Mouse (Mus musculus) forebrain, embryonic 12.5 days (tissue): ENCODE data around the gene Rbm47. TPM values are rescaled to one million over a fixed set of nuclear protein-coding genes. Genes with fewer than 3 reads are reported as not detected.

ENCODE experiments used
- ATAC-seq: fragments of 200-750 bp; cut with Nextera tagmentation; 2 replicates; pipeline ENCODE4 v1.8.0; 2017; ENCODE audit warnings: moderate TSS enrichment; ENCODE audit not compliant: low FRiP score
- H3K27ac ChIP-seq: fragments of 300-500 bp; sonication (generic); 2 replicates; pipeline ENCODE4 v1.5.1; 2016; ENCODE audit warnings: mild to moderate bottlenecking
- H3K27me3 ChIP-seq: fragments of 300-500 bp; sonication (generic); 2 replicates; pipeline ENCODE4 v1.6.1; 2016; ENCODE audit warnings: mild to moderate bottlenecking
- H3K36me3 ChIP-seq: fragments of 300-500 bp; sonication (generic); replicated peaks from 2 replicates; pipeline ENCODE4 v1.6.1; 2016; ENCODE audit warnings: mild to moderate bottlenecking
- H3K4me1 ChIP-seq: fragments of 300-500 bp; sonication (generic); 2 replicates; pipeline ENCODE4 v1.6.1; 2016
- H3K4me2 ChIP-seq: fragments of 300-500 bp; sonication (generic); 2 replicates; pipeline ENCODE4 v1.6.1; 2016; ENCODE audit warnings: mild to moderate bottlenecking, moderate library complexity
- H3K4me3 ChIP-seq: fragments of 300-500 bp; sonication (generic); replicated peaks from 2 replicates; pipeline ENCODE4 v1.5.1; 2016; ENCODE audit warnings: mild to moderate bottlenecking
- H3K9ac ChIP-seq: fragments of 300-500 bp; sonication (generic); 2 replicates; pipeline ENCODE4 v1.6.1; 2016; ENCODE audit warnings: mild to moderate bottlenecking
- H3K9me3 ChIP-seq: fragments of 300-500 bp; sonication (generic); 2 replicates; pipeline ENCODE4 v1.6.1; 2016
- WGBS: fragments of 180-500 bp; shearing (Covaris S2); methylation state at CpG from one replicate; pipeline ENCODE4 v1.1.7; 2016; 5-methylcytosine and 5-hydroxymethylcytosine counted together
- polyA plus RNA-seq: library from polyadenylated mRNA; unstranded; fragments of >200 nt; fragmentation: Nextera tagmentation; extraction: Ambion mirVana; gene quantifications from 2 replicates; pipeline ENCODE4 v1.2.1, GENCODE M21; 2016

Gene Rbm47
- polyA plus RNA-seq, 1 experiment from 2014 or later: 6.4 TPM

- H3K4me3 ChIP-seq: no peak overlapping the region
- no peaks in the 10 kb centered on the region for H3K36me3 ChIP-seq
- no peak overlapping the region for H3K9ac ChIP-seq
- peaks cover 24% of the 10 kb centered on the region for H3K4me1 ChIP-seq
- ATAC-seq: no peak
- WGBS: 32% methylated on average over 5 of the region's 5 CpGs
- peaks cover 56% of the 10 kb centered on the region for H3K27me3 ChIP-seq
- no peak overlapping the region for H3K4me2 ChIP-seq
- H3K9me3 ChIP-seq: no peaks in the 10 kb centered on the region
- no peak overlapping the region for H3K27ac ChIP-seq
These were observed 19.4 kb downstream of the Rbm47 start for GRCm38 (mm10) chr5:66153486-66153885.

- Histone ChIP-seq H3K4me3 (peak overlapping the region; percentile 44), H3K4me2 (peak overlapping the region; percentile 79), H3K9ac (peak overlapping the region; percentile 40; the same call in 1 of the 2 replicates), H3K27ac (peak overlapping the region; percentile 63; the same call in 1 of the 2 replicates), H3K4me1 (peaks cover 23% of the 10 kb centered on the region), H3K9me3 (no peaks in the 10 kb centered on the region), H3K27me3 (peaks cover 66% of the 10 kb centered on the region), H3K36me3 (no peaks in the 10 kb centered on the region)
- ATAC-seq: peak; percentile 61; the same call in 1 of the 2 replicates
- 6% methylated on average over 37 of the region's 37 CpGs for WGBS
These were observed 21.4 kb downstream of the Rbm47 start for GRCm38 (mm10) chr5:66151301-66152188.

- ATAC-seq: peak; percentile 49; the same call in 1 of the 2 replicates
- Histone ChIP-seq H3K9ac (peak overlapping the region; percentile 49), H3K4me2 (peak overlapping the region; percentile 79), H3K36me3 (no peaks in the 10 kb centered on the region), H3K27me3 (peaks cover 66% of the 10 kb centered on the region), H3K27ac (peak overlapping the region; percentile 63; the same call in 1 of the 2 replicates), H3K9me3 (no peaks in the 10 kb centered on the region), H3K4me3 (peak overlapping the region; percentile 44), H3K4me1 (peaks cover 20% of the 10 kb centered on the region)
- WGBS: under 1% methylated on average over 43 of the region's 43 CpGs
These were observed 22.1 kb downstream of the Rbm47 start for GRCm38 (mm10) chr5:66150706-66151300.

GRCm38 (mm10) chr5:66150106-66150705, 22.7 kb downstream of the Rbm47 start:
- peaks cover 66% of the 10 kb centered on the region for H3K27me3 ChIP-seq

GRCm38 (mm10) chr5:66149571-66149970, 23.3 kb downstream of the Rbm47 start:
- H3K4me3 ChIP-seq: peak overlapping the region; percentile 44; the same call in 1 of the 2 replicates
- H3K9me3 ChIP-seq: no peaks in the 10 kb centered on the region
- no peak overlapping the region for H3K9ac ChIP-seq
- peaks cover 20% of the 10 kb centered on the region for H3K4me1 ChIP-seq
- no peak for ATAC-seq
- 30% methylated on average over 3 of the region's 3 CpGs for WGBS
- peak overlapping the region; percentile 79; the same call in 1 of the 2 replicates for H3K4me2 ChIP-seq
- peaks cover 63% of the 10 kb centered on the region for H3K27me3 ChIP-seq
- no peak overlapping the region for H3K27ac ChIP-seq
- H3K36me3 ChIP-seq: no peaks in the 10 kb centered on the region

More at GRCm38 (mm10) chr5:66150106-66150705, 22.7 kb downstream of the Rbm47 start:
- ATAC-seq: no peak
- Histone ChIP-seq H3K4me2 (peak overlapping the region; percentile 79), H3K4me3 (peak overlapping the region; percentile 44), H3K9ac (peak overlapping the region; percentile 49), H3K36me3 (no peaks in the 10 kb centered on the region), H3K27ac (no peak overlapping the region), H3K9me3 (no peaks in the 10 kb centered on the region), H3K4me1 (peaks cover 20% of the 10 kb centered on the region)
- WGBS: 2% methylated on average over 18 of the region's 18 CpGs

- no peaks in the 10 kb centered on the region for H3K9me3 ChIP-seq
- H3K9ac ChIP-seq: no peak overlapping the region
- WGBS: 55% methylated on average over 2 of the region's 2 CpGs
- peaks cover 58% of the 10 kb centered on the region for H3K27me3 ChIP-seq
- H3K4me2 ChIP-seq: no peak overlapping the region
- no peak overlapping the region for H3K27ac ChIP-seq
- H3K4me3 ChIP-seq: no peak overlapping the region
- no peak for ATAC-seq
- peaks cover 20% of the 10 kb centered on the region for H3K4me1 ChIP-seq
- H3K36me3 ChIP-seq: no peaks in the 10 kb centered on the region
These were observed 23.8 kb downstream of the Rbm47 start for GRCm38 (mm10) chr5:66149111-66149510.

GRCm38 (mm10) chr5:66147313-66147712, 25.6 kb downstream of the Rbm47 start:
- WGBS: 96% methylated on average over 3 of the region's 3 CpGs
- Histone ChIP-seq H3K27ac (no peak overlapping the region), H3K4me2 (no peak overlapping the region), H3K9me3 (no peaks in the 10 kb centered on the region), H3K4me1 (peaks cover 20% of the 10 kb centered on the region), H3K36me3 (no peaks in the 10 kb centered on the region), H3K9ac (no peak overlapping the region), H3K27me3 (peaks cover 40% of the 10 kb centered on the region), H3K4me3 (no peak overlapping the region)
- no peak for ATAC-seq

- peaks cover 9% of the 10 kb centered on the region for H3K4me1 ChIP-seq
- H3K9me3 ChIP-seq: no peaks in the 10 kb centered on the region
- H3K36me3 ChIP-seq: no peaks in the 10 kb centered on the region
- no peak for ATAC-seq
- no peak overlapping the region for H3K9ac ChIP-seq
- peaks cover 23% of the 10 kb centered on the region for H3K27me3 ChIP-seq
- H3K27ac ChIP-seq: no peak overlapping the region
- 83% methylated on average over 5 of the region's 5 CpGs for WGBS
- no peak overlapping the region for H3K4me3 ChIP-seq
- no peak overlapping the region for H3K4me2 ChIP-seq
These were observed 27.3 kb downstream of the Rbm47 start for GRCm38 (mm10) chr5:66145583-66145982.

- Histone ChIP-seq H3K4me3 (no peak overlapping the region), H3K4me1 (peaks cover 5% of the 10 kb centered on the region), H3K36me3 (no peaks in the 10 kb centered on the region), H3K4me2 (no peak overlapping the region), H3K27ac (no peak overlapping the region), H3K9ac (no peak overlapping the region), H3K9me3 (no peaks in the 10 kb centered on the region), H3K27me3 (peaks cover 8% of the 10 kb centered on the region)
- WGBS: 89% methylated on average over 14 of the region's 14 CpGs
- no peak for ATAC-seq
These were observed 29.6 kb downstream of the Rbm47 start for GRCm38 (mm10) chr5:66143093-66144032.

- H3K4me1 ChIP-seq: peaks cover 5% of the 10 kb centered on the region
- 92% methylated on average over 4 of the region's 4 CpGs for WGBS
- no peak overlapping the region for H3K9ac ChIP-seq
- no peaks in the 10 kb centered on the region for H3K27me3 ChIP-seq
- H3K36me3 ChIP-seq: no peaks in the 10 kb centered on the region
- no peaks in the 10 kb centered on the region for H3K9me3 ChIP-seq
- H3K4me3 ChIP-seq: no peak overlapping the region
- ATAC-seq: no peak
- H3K4me2 ChIP-seq: no peak overlapping the region
- no peak overlapping the region for H3K27ac ChIP-seq
These were observed 31.4 kb downstream of the Rbm47 start for GRCm38 (mm10) chr5:66141474-66141873.

GRCm38 (mm10) chr5:66139634-66140295, 33.2 kb downstream of the Rbm47 start:
- Histone ChIP-seq H3K4me2 (no peak overlapping the region), H3K9ac (no peak overlapping the region), H3K4me1 (peaks cover 11% of the 10 kb centered on the region), H3K27me3 (no peaks in the 10 kb centered on the region), H3K27ac (no peak overlapping the region), H3K36me3 (no peaks in the 10 kb centered on the region), H3K9me3 (no peaks in the 10 kb centered on the region), H3K4me3 (no peak overlapping the region)
- 35% methylated on average over 6 of the region's 6 CpGs for WGBS
- no peak for ATAC-seq
